Mouse (Mus musculus) mature B cell (primary cell): ENCODE measurements around the gene Tuft1.

ENCODE experiments used
- in situ Hi-C: fragments of 300-500 bp; cut with MboI; formaldehyde crosslinking; loops from 2 replicates; pipeline ENCODE4 v1.14.3; 2019

The Tuft1 gene

GRCm38 (mm10) chr3:94595871-94596287 is 62.8 kb downstream of the Tuft1 start:
- in situ Hi-C loops: no loop called here

- in situ Hi-C loops: no loop called here
Measured at GRCm38 (mm10) chr3:94591066-94591465, 67.6 kb downstream of the Tuft1 start.

GRCm38 (mm10) chr3:94587962-94588361 is 70.7 kb downstream of the Tuft1 start:
- in situ Hi-C loops: no loop called here

- in situ Hi-C loops: no loop called here
Measured at GRCm38 (mm10) chr3:94582944-94583343, 75.7 kb downstream of the Tuft1 start.

- in situ Hi-C loops: no loop called here
Measured at GRCm38 (mm10) chr3:94582456-94582891, 76.2 kb downstream of the Tuft1 start, which contains the start of gene Snx27. Gene Snx27 (minus strand): TSS chr3:94582716.

- in situ Hi-C loops: no loop called here
Measured at GRCm38 (mm10) chr3:94581793-94582455, 76.7 kb downstream of the Tuft1 start.

GRCm38 (mm10) chr3:94581138-94581780 is 77.4 kb downstream of the Tuft1 start:
- in situ Hi-C loops: no loop called here

GRCm38 (mm10) chr3:94574506-94574905 is 84.2 kb downstream of the Tuft1 start:
- in situ Hi-C loops: no loop called here

GRCm38 (mm10) chr3:94567242-94567641 is 91.4 kb downstream of the Tuft1 start:
- in situ Hi-C loops: no loop called here

- in situ Hi-C loops: no loop called here
Measured at GRCm38 (mm10) chr3:94565557-94565956, 93.1 kb downstream of the Tuft1 start.

- in situ Hi-C loops: no loop called here
Measured at GRCm38 (mm10) chr3:94565127-94565526, 93.5 kb downstream of the Tuft1 start.

GRCm38 (mm10) chr3:94564356-94565010 is 94.2 kb downstream of the Tuft1 start:
- in situ Hi-C loops: no loop called here

GRCm38 (mm10) chr3:94563163-94563562 is 95.5 kb downstream of the Tuft1 start:
- in situ Hi-C loops: no loop called here
